Mouse (Mus musculus): ENCODE measurements around the gene Pax7.

- TF ChIP-seq POLR2A (IDR thresholded peaks at IDR 0.05; ENCODE audit: low read depth, low read length) = no peak
- TF ChIP-seq CTCF (conservative IDR thresholded peaks at IDR 0.05; ENCODE audit: insufficient read depth, insufficient read length, low read depth, low read length) = no peak
Measured at GRCm38 (mm10) chr4:139830053-139830452, 3.3 kb downstream of the Pax7 start.

All from kidney, adult 2 months (tissue).